Mouse (Mus musculus) liver, postnatal 0 days (tissue): ENCODE results near the gene Gsap. TPM values are rescaled to one million over a fixed set of nuclear protein-coding genes. Genes with fewer than 3 reads are reported as not detected.
A peak's percentile ranks its signal among the peaks of the same experiment; 100 is the strongest.

ENCODE experiments used
- ATAC-seq: fragments of 200-750 bp; cut with Nextera tagmentation; 2 replicates; pipeline ENCODE4 v1.8.0; 2017; ENCODE audit warnings: mild to moderate bottlenecking, moderate library complexity
- DNase-seq: peaks from one replicate; pipeline ENCODE4 v3.0.0-alpha.2; 2016
- H3K27ac ChIP-seq: fragments of 300-500 bp; sonication (generic); 2 replicates; pipeline ENCODE4 v1.5.1; 2014; ENCODE audit warnings: antibody characterized with exemption, moderate library complexity, mild to moderate bottlenecking, low read depth
- H3K27me3 ChIP-seq: fragments of 300-500 bp; sonication (generic); 2 replicates; pipeline ENCODE4 v1.6.1; 2014; ENCODE audit warnings: low read length, control low read depth, mixed read lengths; ENCODE audit not compliant: insufficient read depth
- H3K36me3 ChIP-seq: fragments of 300-500 bp; sonication (generic); replicated peaks from 2 replicates; pipeline ENCODE4 v1.6.1; 2014; ENCODE audit warnings: mild to moderate bottlenecking, control low read depth, low read length, moderate library complexity, mixed read lengths; ENCODE audit not compliant: insufficient read depth
- H3K4me1 ChIP-seq: fragments of 300-500 bp; sonication (generic); 2 replicates; pipeline ENCODE4 v1.6.1; 2014; ENCODE audit warnings: antibody characterized with exemption, mild to moderate bottlenecking, control low read depth; ENCODE audit not compliant: insufficient read depth
- H3K4me2 ChIP-seq: fragments of 300-500 bp; sonication (generic); 2 replicates; pipeline ENCODE4 v1.6.1; 2014; ENCODE audit warnings: low read depth, mild to moderate bottlenecking, low read length, moderate library complexity, mixed read lengths
- H3K4me3 ChIP-seq: fragments of 300-500 bp; sonication (generic); 2 replicates; pipeline ENCODE4 v1.5.1; 2014; ENCODE audit warnings: low read depth, low read length
- H3K9ac ChIP-seq: fragments of 300-500 bp; sonication (generic); replicated peaks from 2 replicates; pipeline ENCODE4 v1.6.1; 2014; ENCODE audit warnings: mild to moderate bottlenecking, moderate library complexity
- H3K9me3 ChIP-seq: fragments of 300-500 bp; sonication (generic); 2 replicates; pipeline ENCODE4 v1.6.1; 2016; ENCODE audit warnings: mild to moderate bottlenecking, control low read depth, low read length, mixed read lengths
- CTCF ChIP-seq: sonication (generic); IDR thresholded peaks from 2 replicates; pipeline ENCODE4 v1.5.1; 2016; ENCODE audit warnings: antibody characterized with exemption, low read depth
- EP300 ChIP-seq: IDR thresholded peaks from 2 replicates; pipeline ENCODE4 v1.6.1; 2016; ENCODE audit warnings: antibody characterized with exemption, low read depth, mild to moderate bottlenecking
- WGBS: fragments of 180-500 bp; shearing (Covaris S2); extraction: QIAGEN DNeasy Blood & Tissue Kit; methylation state at CpG from one replicate; pipeline ENCODE4 v1.1.7; 2014; ENCODE audit not compliant: insufficient replicate concordance; 5-methylcytosine and 5-hydroxymethylcytosine counted together
- polyA plus RNA-seq: library from polyadenylated mRNA; unstranded; fragments of >200 nt; fragmentation: Nextera tagmentation; extraction: Ambion mirVana; gene quantifications from 2 replicates; pipeline ENCODE4 v1.2.1, GENCODE M21; 2015

The Gsap gene
- polyA plus RNA-seq, 1 experiment from 2014 or later = 2.9 TPM

DNA sequence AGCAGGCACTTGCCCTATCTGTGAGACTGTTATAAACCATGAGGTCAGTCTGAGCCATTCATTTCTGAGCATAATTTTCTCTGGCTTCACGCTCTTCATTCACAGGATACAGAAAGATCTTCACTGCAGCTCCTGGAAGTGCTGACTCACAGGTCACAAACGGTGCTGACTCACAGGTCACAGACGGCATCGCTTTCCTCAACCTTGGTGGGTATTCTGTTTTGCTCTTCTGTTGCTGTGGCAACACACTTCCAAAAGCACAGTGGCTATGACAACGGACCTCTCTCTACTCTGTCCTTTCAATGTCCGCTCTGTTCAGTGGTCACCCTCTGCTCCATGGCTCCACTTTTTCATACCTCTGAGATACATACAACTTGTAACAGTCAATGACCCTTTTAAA, 60.7 kb downstream of the Gsap start:
- no peak overlapping the region for H3K9ac ChIP-seq
- no peaks in the 10 kb centered on the region for H3K27me3 ChIP-seq
- H3K27ac ChIP-seq = no peak overlapping the region
- no peak for TF ChIP-seq EP300
- no peak for TF ChIP-seq CTCF
- no peak overlapping the region for H3K4me2 ChIP-seq
- H3K9me3 ChIP-seq = no peaks in the 10 kb centered on the region
- no peaks in the 10 kb centered on the region for H3K36me3 ChIP-seq
- no peak for DNase-seq
- no peak for ATAC-seq
- WGBS = 74% methylated on average over 6 of the region's 6 CpGs
- no peaks in the 10 kb centered on the region for H3K4me1 ChIP-seq
- H3K4me3 ChIP-seq = no peak overlapping the region

DNA sequence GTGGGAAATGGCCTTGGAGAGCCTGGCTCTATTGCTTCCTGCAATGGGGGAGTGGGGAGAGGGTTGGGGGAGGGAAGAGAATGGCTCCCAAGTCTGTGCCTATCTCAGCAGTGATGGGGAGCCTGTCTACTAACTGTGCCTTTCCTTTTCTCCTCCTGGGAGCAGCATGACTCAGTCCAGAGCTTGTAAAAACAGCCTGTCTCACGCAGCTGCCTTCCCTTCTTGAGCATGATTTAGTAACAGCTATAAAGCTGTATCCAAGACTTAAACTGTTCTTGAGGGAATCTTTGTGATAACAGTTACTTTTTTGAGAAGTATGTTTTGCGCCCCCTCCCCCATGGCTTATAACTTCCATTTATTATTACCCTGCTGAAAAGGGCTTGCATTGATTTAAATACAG, 61.9 kb downstream of the Gsap start:
- DNase-seq = no peak
- ATAC-seq = no peak
- WGBS = 75% methylated on average over 2 of the region's 2 CpGs
- Histone ChIP-seq H3K9ac (no peak overlapping the region), H3K27ac (no peak overlapping the region), H3K4me3 (no peak overlapping the region), H3K4me2 (no peak overlapping the region), H3K27me3 (no peaks in the 10 kb centered on the region), H3K4me1 (no peaks in the 10 kb centered on the region), H3K36me3 (no peaks in the 10 kb centered on the region), H3K9me3 (no peaks in the 10 kb centered on the region)
- TF ChIP-seq CTCF = no peak
- TF ChIP-seq EP300 = no peak

DNA sequence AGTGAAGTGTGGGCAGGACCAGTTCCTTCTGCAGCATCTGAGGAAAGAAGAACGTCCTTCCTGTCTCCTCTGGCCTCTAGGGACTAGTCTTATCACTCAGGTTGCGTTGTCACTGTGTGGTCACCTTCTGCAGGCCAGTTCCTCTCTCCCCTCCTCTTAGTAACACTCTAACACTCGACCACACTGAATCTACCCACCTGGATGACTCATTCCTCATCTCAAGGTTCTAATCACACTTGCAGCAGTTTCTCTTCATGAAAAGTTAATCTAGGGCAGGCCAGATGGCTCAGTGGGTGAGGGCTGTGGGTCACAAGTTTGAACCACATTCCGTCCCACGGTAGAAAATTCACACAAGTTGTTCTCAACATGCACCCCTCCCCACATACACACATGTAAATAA, 62.8 kb downstream of the Gsap start:
- no peaks in the 10 kb centered on the region for H3K9me3 ChIP-seq
- H3K27me3 ChIP-seq = no peaks in the 10 kb centered on the region
- ATAC-seq (no peak), DNase-seq (no peak)
- 35% methylated on average over 5 of the region's 5 CpGs for whole genome bisulfite sequencing
- H3K4me2 ChIP-seq = no peak overlapping the region
- TF ChIP-seq CTCF (no peak), EP300 (no peak)
- no peaks in the 10 kb centered on the region for H3K4me1 ChIP-seq
- no peak overlapping the region for H3K27ac ChIP-seq
- no peaks in the 10 kb centered on the region for H3K36me3 ChIP-seq
- H3K4me3 ChIP-seq = no peak overlapping the region
- no peak overlapping the region for H3K9ac ChIP-seq

DNA sequence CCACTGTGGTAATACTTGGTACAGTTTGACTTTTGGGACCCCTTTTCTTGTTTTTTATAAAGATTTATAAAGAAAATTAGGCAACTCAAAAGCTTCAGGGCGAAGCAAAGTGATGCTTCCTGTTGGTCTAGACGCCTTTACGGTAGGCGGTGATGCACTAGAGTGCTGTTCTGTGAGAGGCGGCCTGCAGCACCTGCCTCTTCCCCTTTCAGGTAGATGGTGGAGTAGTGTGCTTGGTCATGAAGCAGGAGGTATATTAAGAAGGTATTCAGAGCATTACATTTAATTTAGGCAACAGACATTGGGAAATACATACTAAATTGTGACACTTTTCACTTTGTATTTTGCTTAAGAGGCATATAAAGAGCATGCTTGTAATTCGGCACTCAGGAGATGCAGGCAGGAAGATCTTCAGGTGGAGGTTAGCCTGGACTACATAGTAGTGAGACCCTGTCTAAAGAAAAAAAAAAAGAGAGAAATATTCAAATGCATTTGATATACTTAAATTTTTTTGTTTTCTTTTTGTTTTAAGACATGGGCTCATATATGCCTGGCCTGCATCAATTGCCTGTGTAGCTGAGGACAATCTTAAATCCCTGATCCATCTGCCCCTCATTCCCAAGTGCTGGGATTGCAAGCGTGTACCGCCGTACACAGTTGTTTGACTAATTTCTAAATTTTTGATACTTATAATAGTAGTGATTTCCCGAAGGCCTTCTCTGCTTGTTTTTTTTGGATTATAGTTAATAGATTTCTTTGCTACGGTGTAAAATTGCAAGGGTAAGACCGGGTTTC, 68.9 kb downstream of the Gsap start:
- Histone ChIP-seq H3K36me3 (no peaks in the 10 kb centered on the region), H3K4me3 (no peak overlapping the region)
- 62% methylated on average over 12 of the region's 12 CpGs for WGBS

DNA sequence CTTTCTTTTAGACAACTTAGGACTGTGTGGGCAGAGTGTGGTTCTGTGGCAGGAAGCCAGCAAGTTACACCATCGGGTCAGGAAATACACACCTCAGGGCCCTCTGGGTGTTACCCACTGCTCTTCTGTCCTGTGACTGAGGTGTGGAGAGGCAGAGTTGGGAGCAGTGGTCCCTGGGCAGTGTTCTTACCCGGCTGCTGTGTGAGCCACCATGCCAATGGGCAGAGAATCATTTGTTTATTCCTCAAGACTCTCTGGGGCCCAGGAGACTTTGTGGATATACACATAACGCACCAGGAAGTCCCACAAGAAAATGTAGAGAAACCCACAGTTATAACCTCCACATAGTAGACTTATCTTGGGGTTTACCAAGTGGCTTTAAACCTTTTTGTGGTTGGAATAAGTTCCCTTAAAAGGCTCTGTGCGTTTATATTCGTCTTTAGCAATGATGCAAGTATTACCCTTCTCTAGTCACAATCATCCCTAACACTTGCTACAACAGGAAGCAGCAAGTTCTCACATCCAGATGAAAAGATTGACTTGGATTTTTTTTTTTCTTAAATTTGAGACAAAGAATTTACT, 69.6 kb downstream of the Gsap start:
- Histone ChIP-seq H3K4me1 (peaks cover 2% of the 10 kb centered on the region; the same call in 1 of the 2 replicates), H3K4me2 (no peak overlapping the region), H3K27me3 (no peaks in the 10 kb centered on the region), H3K9me3 (no peaks in the 10 kb centered on the region), H3K36me3 (no peaks in the 10 kb centered on the region), H3K9ac (no peak overlapping the region), H3K4me3 (no peak overlapping the region), H3K27ac (peak overlapping the region; percentile 70)
- no peak for TF ChIP-seq CTCF
- no peak for TF ChIP-seq EP300
- peak; percentile 58; the same call in 1 of the 2 replicates for ATAC-seq
- peak; percentile 54 for DNase-seq
- 28% methylated on average over 5 of the region's 5 CpGs for WGBS

More for the DNA sequence above, 68.9 kb downstream of the Gsap start:
- ATAC-seq (no peak), DNase-seq (no peak)
- no peak for TF ChIP-seq EP300
- no peak for TF ChIP-seq CTCF
- Histone ChIP-seq H3K9me3 (no peaks in the 10 kb centered on the region), H3K4me2 (no peak overlapping the region), H3K4me1 (peaks cover 2% of the 10 kb centered on the region; the same call in 1 of the 2 replicates), H3K27me3 (no peaks in the 10 kb centered on the region), H3K27ac (peak overlapping the region; percentile 8; the same call in 1 of the 2 replicates), H3K9ac (no peak overlapping the region)

DNA sequence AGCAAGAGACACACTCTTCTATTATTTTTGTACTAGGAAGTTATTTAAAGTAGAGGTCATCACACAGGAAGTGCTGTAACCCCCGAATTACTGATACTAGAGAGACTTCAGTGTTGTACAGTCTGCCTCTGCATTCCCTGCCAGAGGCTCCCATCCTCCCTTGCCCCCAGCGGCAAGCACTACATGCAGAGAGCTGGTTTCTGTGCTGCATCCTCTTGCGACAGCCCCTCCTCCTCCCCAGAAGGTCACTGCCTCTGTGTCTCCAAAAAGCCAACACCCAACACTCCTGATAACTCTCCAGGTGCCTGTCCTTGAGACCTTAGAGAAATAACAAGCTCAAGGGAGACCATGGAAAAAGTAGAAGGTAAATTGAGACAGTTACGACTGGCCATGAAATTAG, 71.1 kb downstream of the Gsap start:
- 35% methylated on average over 4 of the region's 4 CpGs for WGBS
- Histone ChIP-seq H3K9ac (no peak overlapping the region), H3K27me3 (no peaks in the 10 kb centered on the region), H3K4me2 (no peak overlapping the region), H3K4me3 (no peak overlapping the region), H3K27ac (no peak overlapping the region), H3K36me3 (no peaks in the 10 kb centered on the region), H3K4me1 (peaks cover 2% of the 10 kb centered on the region; the same call in 1 of the 2 replicates), H3K9me3 (no peaks in the 10 kb centered on the region)
- no peak for TF ChIP-seq CTCF
- TF ChIP-seq EP300 = no peak
- ATAC-seq (no peak), DNase-seq (no peak)
